Mouse (Mus musculus) lung, postnatal 0 days (tissue): ENCODE data around the gene Adam12. TPM values are rescaled to one million over a fixed set of nuclear protein-coding genes. Genes with fewer than 3 reads are reported as not detected.
A peak's percentile ranks its signal among the peaks of the same experiment; 100 is the strongest.

Source experiments
- ATAC-seq: fragments of 200-750 bp; cut with Nextera tagmentation; 2 replicates; pipeline ENCODE4 v1.8.0; 2017; ENCODE audit warnings: moderate library complexity
- DNase-seq: peaks from one replicate; pipeline ENCODE4 v3.0.0-alpha.2; 2016; ENCODE audit warnings: low spot score
- H3K27ac ChIP-seq: fragments of 300-500 bp; sonication (generic); 2 replicates; pipeline ENCODE4 v1.5.1; 2014; ENCODE audit warnings: antibody characterized with exemption, mild to moderate bottlenecking, low read length, mixed read lengths
- H3K27me3 ChIP-seq: fragments of 300-500 bp; sonication (generic); replicated peaks from 2 replicates; pipeline ENCODE4 v1.6.1; 2014; ENCODE audit warnings: low read length, mixed read lengths; ENCODE audit not compliant: insufficient read depth
- H3K36me3 ChIP-seq: fragments of 300-500 bp; sonication (generic); 2 replicates; pipeline ENCODE4 v1.6.1; 2014; ENCODE audit warnings: low read length, mixed read lengths; ENCODE audit not compliant: insufficient read depth
- H3K4me1 ChIP-seq: fragments of 300-500 bp; sonication (generic); 2 replicates; pipeline ENCODE4 v1.6.1; 2014; ENCODE audit warnings: antibody characterized with exemption, low read depth, low read length, mixed read lengths; ENCODE audit not compliant: insufficient read depth
- H3K4me2 ChIP-seq: fragments of 300-500 bp; sonication (generic); replicated peaks from 2 replicates; pipeline ENCODE4 v1.6.1; 2014; ENCODE audit warnings: low read depth, mild to moderate bottlenecking, low read length, moderate library complexity, mixed read lengths
- H3K4me3 ChIP-seq: fragments of 300-500 bp; sonication (generic); 2 replicates; pipeline ENCODE4 v1.5.1; 2014; ENCODE audit warnings: low read depth, low read length
- H3K9ac ChIP-seq: fragments of 300-500 bp; sonication (generic); replicated peaks from 2 replicates; pipeline ENCODE4 v1.6.1; 2014; ENCODE audit warnings: low read depth, mild to moderate bottlenecking
- H3K9me3 ChIP-seq: fragments of 300-500 bp; sonication (generic); 2 replicates; pipeline ENCODE4 v1.6.1; 2016; ENCODE audit warnings: low read length, mixed read lengths
- CTCF ChIP-seq: IDR thresholded peaks from 2 replicates; pipeline ENCODE4 v1.5.1; 2016; ENCODE audit warnings: antibody characterized with exemption, mild to moderate bottlenecking
- EP300 ChIP-seq: IDR thresholded peaks from 2 replicates; pipeline ENCODE4 v1.6.1; 2016; ENCODE audit warnings: antibody characterized with exemption, mild to moderate bottlenecking, control low read depth
- WGBS: fragments of 180-500 bp; shearing (Covaris S2); extraction: QIAGEN DNeasy Blood & Tissue Kit; methylation state at CpG from one replicate; pipeline ENCODE4 v1.1.7; 2014; 5-methylcytosine and 5-hydroxymethylcytosine counted together
- polyA plus RNA-seq: library from polyadenylated mRNA; unstranded; fragments of >200 nt; fragmentation: Nextera tagmentation; extraction: Ambion mirVana; gene quantifications from 2 replicates; pipeline ENCODE4 v1.2.1, GENCODE M21; 2015

Adam12 gene
- polyA plus RNA-seq, 1 experiment from 2014 or later = 2.5 TPM

DNA sequence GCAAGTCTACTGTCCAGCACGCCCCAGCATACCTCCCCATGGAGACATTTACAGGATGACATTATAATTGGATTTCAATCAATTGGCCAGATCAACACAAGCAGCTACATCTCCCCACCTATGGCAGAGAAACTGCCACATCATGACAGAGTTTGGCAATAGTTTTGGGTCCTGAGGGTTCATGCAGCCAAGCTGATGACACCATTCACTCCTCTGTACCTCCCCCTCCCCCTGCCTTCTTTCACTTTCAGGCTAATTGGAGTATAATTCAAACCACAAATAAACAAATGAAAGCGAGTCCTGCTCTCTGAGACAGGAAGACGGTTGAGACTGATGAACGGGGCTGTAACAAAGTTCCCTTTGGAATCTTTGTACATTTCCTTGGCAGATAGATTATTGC, 291.5 kb downstream of the Adam12 start:
- H3K27ac ChIP-seq = no peak overlapping the region
- no peaks in the 10 kb centered on the region for H3K9me3 ChIP-seq
- H3K9ac ChIP-seq = no peak overlapping the region
- ATAC-seq = no peak
- H3K4me1 ChIP-seq = no peaks in the 10 kb centered on the region
- no peaks in the 10 kb centered on the region for H3K27me3 ChIP-seq
- TF ChIP-seq EP300 (no peak), CTCF (no peak)
- 49% methylated on average over 4 of the region's 4 CpGs for WGBS
- no peaks in the 10 kb centered on the region for H3K36me3 ChIP-seq
- no peak overlapping the region for H3K4me3 ChIP-seq
- no peak for DNase-seq
- no peak overlapping the region for H3K4me2 ChIP-seq

DNA sequence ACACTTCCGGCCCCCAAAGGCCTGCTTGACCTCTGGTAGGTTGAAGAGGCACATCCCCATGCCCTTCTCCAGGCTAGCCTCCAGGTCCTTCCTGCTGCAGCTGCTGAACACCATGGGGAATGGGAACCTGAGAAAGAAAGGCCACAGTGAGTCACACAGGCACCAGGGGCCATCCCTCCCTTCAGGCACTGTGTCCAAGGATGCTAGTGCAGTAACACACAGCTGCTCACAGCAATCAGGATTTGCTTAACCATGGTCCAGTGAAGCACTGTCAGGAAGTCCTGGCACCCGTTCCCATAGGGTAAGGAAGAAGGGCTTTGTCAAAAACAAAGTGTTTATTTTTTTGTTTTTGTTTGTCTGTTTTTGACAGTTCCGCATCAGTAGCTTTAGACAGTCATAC, 294.5 kb downstream of the Adam12 start:
- ATAC-seq (no peak), DNase-seq (no peak)
- H3K9me3 ChIP-seq = no peaks in the 10 kb centered on the region
- peaks cover 11% of the 10 kb centered on the region; the same call in 1 of the 2 replicates for H3K4me1 ChIP-seq
- H3K36me3 ChIP-seq = no peaks in the 10 kb centered on the region
- no peak overlapping the region for H3K27ac ChIP-seq
- no peak overlapping the region for H3K4me2 ChIP-seq
- H3K4me3 ChIP-seq = no peak overlapping the region
- no peak for TF ChIP-seq CTCF
- TF ChIP-seq EP300 = no peak
- WGBS = 81% methylated on average over 3 of the region's 3 CpGs
- no peak overlapping the region for H3K9ac ChIP-seq
- no peaks in the 10 kb centered on the region for H3K27me3 ChIP-seq

- no peak overlapping the region for H3K4me3 ChIP-seq
- no peak overlapping the region for H3K4me2 ChIP-seq
- 72% methylated on average over 4 of the region's 4 CpGs for WGBS
- H3K36me3 ChIP-seq = no peaks in the 10 kb centered on the region
- DNase-seq (no peak), ATAC-seq (no peak)
- no peak overlapping the region for H3K9ac ChIP-seq
- no peak for TF ChIP-seq EP300
- no peak for TF ChIP-seq CTCF
- peaks cover 11% of the 10 kb centered on the region; the same call in 1 of the 2 replicates for H3K4me1 ChIP-seq
- no peaks in the 10 kb centered on the region for H3K27me3 ChIP-seq
- H3K9me3 ChIP-seq = no peaks in the 10 kb centered on the region
- H3K27ac ChIP-seq = no peak overlapping the region
These were observed 295.6 kb downstream of the Adam12 start for GRCm38 (mm10) chr7:133936377-133936776.

DNA sequence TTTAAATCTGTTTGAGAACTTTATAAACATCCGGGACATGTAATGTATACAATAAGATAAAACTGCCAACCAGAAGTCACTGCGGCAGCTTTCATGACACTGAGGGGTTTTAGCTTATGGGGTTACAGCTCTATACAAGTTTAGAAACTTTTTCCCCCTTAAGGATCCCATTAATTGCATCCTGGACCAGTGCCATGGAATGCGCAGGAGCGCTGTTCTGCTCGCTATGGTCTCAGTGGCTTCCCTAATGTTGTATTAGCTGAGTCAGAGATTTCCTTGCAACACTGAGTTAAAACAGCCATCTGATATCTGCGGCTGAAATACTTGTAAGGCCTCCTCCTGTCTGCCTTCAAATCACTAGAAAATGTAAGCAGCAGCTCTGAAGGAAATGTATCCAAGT, 298.6 kb downstream of the Adam12 start:
- Histone ChIP-seq H3K27ac (no peak overlapping the region), H3K4me1 (peaks cover 11% of the 10 kb centered on the region; the same call in 1 of the 2 replicates), H3K4me2 (no peak overlapping the region), H3K9ac (no peak overlapping the region), H3K4me3 (no peak overlapping the region), H3K36me3 (no peaks in the 10 kb centered on the region), H3K9me3 (no peaks in the 10 kb centered on the region), H3K27me3 (no peaks in the 10 kb centered on the region)
- 17% methylated on average over 6 of the region's 6 CpGs for WGBS
- DNase-seq (peak; percentile 68), ATAC-seq (peak; percentile 50)
- TF ChIP-seq EP300 (peak; percentile 53; the same call in 1 of the 2 replicates), CTCF (no peak)

- 94% methylated on average over 11 of the region's 11 CpGs for WGBS
These were observed 300.5 kb downstream of the Adam12 start for GRCm38 (mm10) chr7:133931481-133931880.

GRCm38 (mm10) chr7:133928981-133929380, 303.0 kb downstream of the Adam12 start:
- WGBS = 90% methylated on average over 3 of the region's 3 CpGs
- Histone ChIP-seq H3K36me3 (no peaks in the 10 kb centered on the region), H3K4me1 (peaks cover 7% of the 10 kb centered on the region; the same call in 1 of the 2 replicates), H3K4me2 (no peak overlapping the region), H3K27me3 (no peaks in the 10 kb centered on the region), H3K4me3 (no peak overlapping the region), H3K9ac (no peak overlapping the region), H3K9me3 (no peaks in the 10 kb centered on the region), H3K27ac (no peak overlapping the region)
- DNase-seq (no peak), ATAC-seq (no peak)
- TF ChIP-seq CTCF (no peak), EP300 (no peak)

More at GRCm38 (mm10) chr7:133931481-133931880, 300.5 kb downstream of the Adam12 start:
- no peak for DNase-seq
- Histone ChIP-seq H3K4me3 (no peak overlapping the region), H3K4me1 (peaks cover 11% of the 10 kb centered on the region; the same call in 1 of the 2 replicates), H3K9ac (no peak overlapping the region), H3K27me3 (no peaks in the 10 kb centered on the region), H3K4me2 (no peak overlapping the region), H3K36me3 (no peaks in the 10 kb centered on the region), H3K9me3 (no peaks in the 10 kb centered on the region), H3K27ac (no peak overlapping the region)
- TF ChIP-seq EP300 (no peak), CTCF (no peak)
- ATAC-seq = no peak

DNA sequence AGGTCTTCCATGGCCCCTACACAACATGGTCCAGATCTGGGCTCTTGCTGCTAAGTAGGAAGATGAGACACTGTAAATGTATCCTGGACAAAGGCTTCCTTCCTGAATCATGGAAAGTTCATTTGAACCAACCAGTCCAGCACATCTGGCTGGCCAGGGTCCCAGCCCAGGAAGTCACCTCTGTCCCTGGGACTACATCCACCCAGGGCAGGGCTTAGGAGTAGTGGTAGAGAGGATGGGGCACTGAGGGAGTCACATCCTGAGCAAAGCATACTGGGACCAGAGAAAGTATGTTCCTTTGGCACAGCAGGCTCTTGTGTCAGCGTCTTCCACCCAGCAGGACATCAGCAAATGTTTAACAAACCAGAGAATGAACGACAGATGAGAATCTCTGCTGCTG, 306.2 kb downstream of the Adam12 start:
- TF ChIP-seq CTCF (no peak), EP300 (no peak)
- Histone ChIP-seq H3K4me1 (peaks cover 1% of the 10 kb centered on the region; the same call in 1 of the 2 replicates), H3K4me3 (no peak overlapping the region), H3K9ac (no peak overlapping the region), H3K9me3 (no peaks in the 10 kb centered on the region), H3K36me3 (no peaks in the 10 kb centered on the region), H3K4me2 (no peak overlapping the region), H3K27me3 (no peaks in the 10 kb centered on the region), H3K27ac (no peak overlapping the region)
- DNase-seq = peak; percentile 31
- WGBS = 50% methylated on average over 2 of the region's 2 CpGs
- peak; percentile 72 for ATAC-seq
